Mouse (Mus musculus): ENCODE results near the gene Tas2r119.

The Tas2r119 gene

DNA sequence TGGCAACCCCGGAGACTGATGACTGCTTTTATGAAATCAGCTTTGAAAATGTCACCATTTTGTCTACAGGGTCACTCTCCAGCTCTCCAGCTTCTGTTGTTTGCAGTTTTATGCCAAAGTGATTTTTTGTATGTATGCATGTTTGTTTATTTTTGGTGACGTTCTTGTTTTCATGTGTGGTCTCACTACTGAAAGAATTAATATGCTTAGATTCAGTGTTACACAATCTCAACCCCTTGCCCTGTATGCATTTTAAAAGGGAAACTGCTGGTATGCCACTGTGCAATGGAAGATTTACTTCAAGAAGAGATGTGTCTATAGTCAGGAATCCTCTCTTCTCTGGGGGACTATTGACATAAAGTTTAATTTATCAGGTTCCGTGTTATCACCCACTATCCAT is 48.3 kb downstream of the Tas2r119 start:
- DNase-seq (ENCODE audit: low read depth, low spot score) = no peak

DNA sequence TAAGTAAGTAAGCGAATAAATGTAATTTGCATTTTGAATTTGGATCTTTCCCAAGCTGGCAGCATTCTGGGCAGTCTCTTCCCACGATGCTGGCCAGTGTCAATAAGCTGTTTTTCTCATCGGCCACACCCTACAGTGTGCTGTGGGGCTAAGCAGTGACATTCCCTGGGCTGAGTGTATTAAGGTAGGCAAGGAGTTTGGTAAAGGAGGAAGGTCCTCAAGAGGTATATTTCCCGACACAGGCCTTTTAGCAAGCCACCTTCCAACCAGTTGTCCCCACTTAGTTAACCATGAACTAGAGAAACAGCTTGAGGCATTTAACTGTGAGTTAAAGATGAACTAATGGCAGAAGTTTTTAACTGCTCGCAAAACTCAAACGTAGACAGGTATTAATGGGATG is 49.3 kb downstream of the Tas2r119 start:
- no peak for DNase-seq (ENCODE audit: low read depth, low spot score)

DNA sequence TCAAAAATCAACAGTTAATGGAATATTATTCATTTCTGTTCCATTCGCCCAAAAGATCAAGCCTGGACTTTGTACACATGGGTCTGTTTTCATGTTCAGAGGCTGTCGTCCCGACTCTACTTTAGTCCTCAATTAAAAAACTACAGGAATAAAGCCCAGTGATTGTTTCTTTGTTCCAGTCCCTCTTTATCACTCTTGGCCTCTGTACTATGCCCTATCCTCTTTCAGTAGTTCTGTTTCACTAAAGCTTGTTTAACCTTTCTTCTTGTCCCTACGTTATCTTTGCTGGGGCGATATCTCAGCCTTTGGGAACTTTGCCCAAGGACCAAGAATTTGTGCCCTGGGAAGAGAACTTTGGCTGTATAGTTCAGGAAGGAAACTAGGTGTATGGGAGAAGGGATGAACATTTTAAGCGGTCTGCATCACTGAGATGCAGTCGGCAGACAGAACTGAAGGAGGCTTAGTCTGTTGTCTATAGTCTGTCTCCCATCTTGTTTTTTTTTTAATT is 49.9 kb downstream of the Tas2r119 start:
- no peak for DNase-seq (ENCODE audit: low read depth, low spot score)

All from embryo, embryonic 11.5 days (tissue).